Mouse (Mus musculus) right cerebral cortex, adult 2 months (tissue): ENCODE data around the gene Slc44a3.

Experiments
- DNase-seq, 2 experiments: peaks; one replicate each; pipeline ENCODE4 v3.0.0; 2021 to 2022; ENCODE audit warnings: low spot score in 2 of 2

The Slc44a3 gene

GRCm38 (mm10) chr3:121427520-121427908, 104.7 kb downstream of the Slc44a3 start:
- peak; percentile 28 to 44 for DNase-seq

GRCm38 (mm10) chr3:121426621-121427519, 105.3 kb downstream of the Slc44a3 start:
- peak; percentile 24 to 57 for DNase-seq

GRCm38 (mm10) chr3:121425861-121426620, 106.2 kb downstream of the Slc44a3 start, which contains the start of gene Cnn3:
Cnn3 (plus strand) TSS chr3:121426497.
- peak; percentile 74 to 76 for DNase-seq

GRCm38 (mm10) chr3:121422405-121422804, 109.8 kb downstream of the Slc44a3 start:
- no peak for DNase-seq

GRCm38 (mm10) chr3:121418850-121419435, 113.3 kb downstream of the Slc44a3 start:
- DNase-seq = no peak

GRCm38 (mm10) chr3:121418251-121418601, 114.0 kb downstream of the Slc44a3 start:
- no peak for DNase-seq

- no peak for DNase-seq
These were observed 114.6 kb downstream of the Slc44a3 start for GRCm38 (mm10) chr3:121417379-121418250.

GRCm38 (mm10) chr3:121416171-121417154, 115.7 kb downstream of the Slc44a3 start:
- DNase-seq = no peak

- no peak for DNase-seq
These were observed 120.8 kb downstream of the Slc44a3 start for GRCm38 (mm10) chr3:121411450-121411849.
